Mouse (Mus musculus) brain, embryonic 14.5 days (tissue): ENCODE measurements at regions not wholly inside any gene's neighbourhood (a gene's known extent, or its start where the extent isn't known, plus 50 kb on each side); places are given as distances from the start of the nearest gene placed in this dataset.

Experiments used
- DNase-seq: peaks from one replicate; pipeline ENCODE4 v3.0.0-alpha.2; 2011; ENCODE audit warnings: low read depth
- CTCF ChIP-seq: fragments of 200-500 bp; IDR thresholded peaks from 2 replicates; pipeline ENCODE4 v1.5.1; 2012; ENCODE audit warnings: inconsistent platforms, mild to moderate bottlenecking, moderate library complexity, borderline replicate concordance; ENCODE audit not compliant: insufficient read depth, insufficient read length; ENCODE audit errors: extremely low read depth
- POLR2A ChIP-seq: fragments of 200-500 bp; IDR thresholded peaks from 2 replicates; pipeline ENCODE4 v1.6.1; 2012; ENCODE audit warnings: mild to moderate bottlenecking, inconsistent platforms, borderline replicate concordance; ENCODE audit not compliant: poor library complexity, insufficient read depth, insufficient read length, severe bottlenecking; ENCODE audit errors: extremely low read depth

- TF ChIP-seq POLR2A = no peak
- TF ChIP-seq CTCF = no peak
- DNase-seq = no peak
Measured at GRCm38 (mm10) chr17:4199698-4200153, 503.7 kb upstream of the Nox3 start.

- no peak for DNase-seq
- TF ChIP-seq POLR2A (no peak), CTCF (no peak)
Measured at GRCm38 (mm10) chr17:4201300-4201699, 505.2 kb upstream of the Nox3 start.

- no peak for TF ChIP-seq POLR2A
- no peak for TF ChIP-seq CTCF
- DNase-seq = no peak
Measured at GRCm38 (mm10) chr17:4208142-4208925, 512.3 kb upstream of the Nox3 start.

- no peak for DNase-seq
- TF ChIP-seq POLR2A (no peak), CTCF (no peak)
Measured at GRCm38 (mm10) chr17:4209650-4210049, 513.6 kb upstream of the Nox3 start.

GRCm38 (mm10) chr17:4212586-4212985, 516.5 kb upstream of the Nox3 start:
- DNase-seq = peak; percentile 76
- TF ChIP-seq POLR2A (no peak), CTCF (no peak)

- peak; percentile 87 for DNase-seq
- TF ChIP-seq CTCF (no peak), POLR2A (no peak)
Measured at GRCm38 (mm10) chr17:4214970-4215369, 518.9 kb upstream of the Nox3 start.

- no peak for DNase-seq
- TF ChIP-seq CTCF (no peak), POLR2A (no peak)
Measured at GRCm38 (mm10) chr17:4216203-4216602, 520.1 kb upstream of the Nox3 start.

- peak; percentile 86 for DNase-seq
- no peak for TF ChIP-seq POLR2A
- no peak for TF ChIP-seq CTCF
Measured at GRCm38 (mm10) chr17:4216750-4217149, 520.7 kb upstream of the Nox3 start.

GRCm38 (mm10) chr17:4220661-4221360, 524.8 kb upstream of the Nox3 start:
- TF ChIP-seq POLR2A (no peak), CTCF (no peak)
- DNase-seq = peak; percentile 91

- no peak for TF ChIP-seq POLR2A
- no peak for TF ChIP-seq CTCF
- peak; percentile 13 for DNase-seq
Measured at GRCm38 (mm10) chr17:4227889-4228288, 531.8 kb upstream of the Nox3 start.

GRCm38 (mm10) chr17:4229969-4230368, 533.9 kb upstream of the Nox3 start:
- TF ChIP-seq CTCF = no peak
- TF ChIP-seq POLR2A = no peak
- DNase-seq = no peak

GRCm38 (mm10) chr17:4250476-4250875, 554.4 kb upstream of the Nox3 start:
- no peak for TF ChIP-seq POLR2A
- TF ChIP-seq CTCF = no peak
- no peak for DNase-seq

- DNase-seq = peak; percentile 51
- TF ChIP-seq POLR2A = no peak
Measured at GRCm38 (mm10) chr17:4265471-4265870, 569.4 kb upstream of the Nox3 start.
